Mouse (Mus musculus): ENCODE results near the gene Kctd12.

GRCm38 (mm10) chr14:102980481-102980880 is 2.0 kb downstream of the Kctd12 start:
- TF ChIP-seq FLI1 (IDR thresholded peaks at IDR 0.05; ENCODE audit: low read length) (no peak), GATA1 (IDR thresholded peaks at IDR 0.05; ENCODE audit: borderline replicate concordance, low read length) (no peak)

Measured in megakaryocyte, embryonic 14.5 days (primary cell).